Mouse (Mus musculus): Measurements from ENCODE around the gene Polr1b.

Gene Polr1b

DNA sequence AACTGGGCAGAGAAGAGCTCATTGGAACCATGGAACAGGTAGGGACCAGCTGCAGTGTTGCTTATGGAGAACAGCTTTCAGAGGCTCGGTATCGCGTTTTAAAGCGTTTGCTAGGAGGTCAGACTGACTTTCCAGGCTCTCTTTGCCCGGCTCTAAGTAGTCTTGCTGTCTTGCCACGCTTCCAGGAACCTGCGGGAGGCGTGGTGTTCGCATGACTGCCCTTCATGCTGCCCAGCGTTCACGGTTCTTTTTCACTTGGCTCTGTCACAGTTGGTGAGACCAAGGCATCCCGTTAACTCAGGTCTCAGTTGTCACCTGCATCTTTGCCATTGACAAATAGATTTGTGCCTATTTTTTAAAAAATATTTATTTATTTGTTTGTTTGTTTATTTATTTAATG, 17.3 kb downstream of the Polr1b start:
- no peak for DNase-seq

DNA sequence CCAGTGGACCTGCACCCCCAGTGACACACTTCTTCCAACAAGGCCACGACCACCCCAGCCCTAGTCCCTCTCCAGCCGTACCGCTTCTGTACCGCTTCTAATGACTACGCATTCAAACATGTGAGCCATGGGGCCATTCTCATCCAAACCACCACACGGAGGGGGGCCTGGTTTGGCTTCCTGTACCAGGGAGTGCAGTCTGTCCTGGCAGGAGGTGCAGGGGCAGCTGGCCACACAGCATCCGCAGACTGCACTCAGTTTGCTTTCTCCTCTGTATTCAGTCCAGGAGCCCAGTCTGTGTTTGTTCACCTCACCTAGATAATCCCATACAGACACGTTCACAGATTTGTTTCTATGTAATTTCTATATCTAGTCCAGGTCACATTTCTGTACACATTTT, 21.2 kb downstream of the Polr1b start:
- DNase-seq: no peak

DNA sequence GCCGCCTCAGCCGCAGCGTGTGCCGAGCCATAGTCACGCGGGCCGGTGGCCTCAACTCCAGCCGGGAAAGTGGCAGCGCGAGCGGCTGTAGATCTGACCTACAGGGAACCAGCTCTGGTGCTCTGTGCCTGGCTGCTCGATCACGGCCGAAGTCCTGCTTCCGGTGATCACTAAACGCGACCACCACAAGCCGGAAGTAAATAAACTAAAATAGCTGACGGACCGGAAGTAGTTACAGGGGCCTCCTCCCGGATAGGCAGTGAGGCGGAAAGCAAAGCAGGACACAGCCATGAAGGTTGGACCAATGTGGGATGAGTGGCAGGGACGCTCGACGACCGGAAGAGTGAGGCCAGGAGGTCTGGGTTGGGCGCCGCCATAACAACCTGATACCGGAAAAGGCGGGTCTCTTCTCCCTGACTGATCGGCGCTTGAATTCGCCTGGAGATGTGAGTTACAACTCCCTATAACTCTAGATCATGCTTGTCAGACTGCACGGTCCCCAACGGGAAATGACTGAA, 28.7 kb downstream of the Polr1b start, which contains the start of gene Chchd5:
TSS of gene Chchd5 (plus strand) at position 289 of the 518 bp plus-strand sequence.
- peak; percentile 79 for DNase-seq

DNA sequence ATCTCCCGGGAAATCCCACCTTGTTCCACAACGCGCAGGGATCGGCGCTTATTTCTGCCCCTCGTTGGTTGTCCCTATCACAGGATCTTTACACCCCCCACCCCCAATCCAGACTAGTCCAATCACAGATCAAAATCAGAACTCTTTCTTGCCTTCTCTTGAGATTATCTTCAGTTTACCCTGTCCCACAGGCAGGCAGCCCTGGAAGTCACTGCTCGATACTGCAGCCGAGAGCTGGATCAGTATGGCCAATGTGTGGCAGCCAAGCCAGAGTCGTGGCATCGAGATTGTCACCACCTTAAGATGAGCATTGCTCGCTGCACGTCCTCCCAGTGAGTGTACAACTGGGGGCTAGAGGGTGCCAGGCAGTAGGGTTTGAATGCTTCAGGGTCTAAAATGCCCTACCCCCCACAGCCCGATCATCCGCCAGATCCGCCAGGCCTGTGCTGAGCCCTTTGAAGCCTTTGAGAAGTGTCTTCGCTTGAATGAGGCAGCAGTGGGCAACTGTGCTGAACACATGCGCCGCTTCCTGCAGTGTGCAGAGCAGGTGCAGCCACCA, 29.3 kb downstream of the Polr1b start:
- no peak for DNase-seq

- DNase-seq: no peak
Measured at GRCm38 (mm10) chr2:129130776-129131175, 30.0 kb downstream of the Polr1b start.

DNA sequence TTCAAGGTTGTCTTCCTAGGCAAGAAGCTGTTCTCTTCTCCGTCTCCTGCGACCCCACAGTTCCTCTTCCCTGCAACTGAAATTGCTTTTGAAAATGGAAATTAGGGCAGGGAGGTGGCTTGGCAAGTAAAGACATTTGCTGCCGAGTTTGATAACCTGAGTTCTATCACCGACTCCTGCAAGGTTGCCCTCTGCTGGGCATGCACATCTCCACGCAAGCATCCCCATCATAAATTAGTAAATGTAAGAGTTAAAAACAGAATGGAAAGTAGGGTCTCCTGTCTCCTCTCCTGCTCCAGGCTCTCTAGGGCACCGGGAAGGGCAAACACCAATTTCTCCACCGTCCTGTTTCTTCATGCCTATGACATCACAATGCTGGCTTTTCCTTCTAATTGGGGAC, 31.4 kb downstream of the Polr1b start:
- DNase-seq: no peak

GRCm38 (mm10) chr2:129133006-129133805, 32.4 kb downstream of the Polr1b start:
- DNase-seq: no peak

DNA sequence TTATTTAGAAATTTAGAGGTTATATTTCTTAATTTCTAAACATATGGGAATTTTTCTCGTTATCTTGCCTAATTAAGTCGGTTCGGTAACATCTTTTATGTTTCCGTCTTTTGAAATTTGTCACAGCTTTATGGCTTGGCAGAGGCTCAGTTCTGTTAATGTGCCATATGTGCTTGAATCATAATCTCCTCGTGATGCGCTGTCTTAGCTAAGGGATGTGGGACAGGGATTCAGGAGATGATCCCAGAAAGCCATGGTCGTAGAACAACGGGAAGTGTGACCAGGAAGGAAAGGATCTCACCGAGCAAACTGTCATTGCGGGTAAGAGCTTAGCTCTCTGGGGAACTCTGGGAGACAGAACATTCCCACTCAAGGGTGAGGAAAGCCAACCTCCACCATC, 39.1 kb downstream of the Polr1b start:
- no peak for DNase-seq

DNA sequence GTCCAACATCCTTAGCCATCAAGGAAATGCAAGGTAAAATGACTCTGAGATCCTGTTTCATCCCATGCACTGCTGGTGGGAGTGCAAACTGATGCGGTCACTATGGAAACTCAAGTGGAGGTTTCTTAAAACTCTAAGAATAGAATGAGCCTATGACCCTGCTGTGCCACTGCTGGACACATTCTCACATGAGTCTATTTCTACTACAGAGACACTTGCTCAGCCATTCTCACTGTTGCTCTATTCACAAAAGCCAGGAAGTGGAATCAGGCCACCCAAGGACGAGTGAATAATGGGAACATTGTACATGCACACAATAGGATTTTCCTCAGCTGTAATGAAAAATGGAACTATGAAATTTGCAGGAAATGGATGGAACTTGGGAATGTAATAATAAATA, 48.0 kb downstream of the Polr1b start:
- DNase-seq: no peak

- DNase-seq: no peak
Measured at GRCm38 (mm10) chr2:129150386-129150785, 49.6 kb downstream of the Polr1b start.

DNA sequence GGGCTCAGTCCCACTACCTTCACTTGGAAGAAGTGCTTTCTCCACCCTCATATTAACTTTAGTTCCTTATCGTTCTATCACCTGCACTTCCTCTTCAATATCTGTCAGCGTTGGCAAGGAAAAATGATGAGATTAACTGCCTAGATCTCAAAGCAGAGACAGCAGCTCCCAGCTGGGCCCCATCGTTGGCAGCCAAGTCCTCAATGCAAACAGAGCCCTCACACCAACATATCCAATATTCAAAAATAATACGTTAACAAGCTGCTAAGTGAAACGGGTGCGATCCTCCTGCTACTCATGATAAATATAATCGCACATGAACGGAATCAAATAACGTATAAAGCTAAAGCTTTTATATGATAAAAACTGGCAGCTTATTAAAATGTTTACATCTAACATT, 50.3 kb downstream of the Polr1b start:
- no peak for DNase-seq

- DNase-seq: no peak
Measured at GRCm38 (mm10) chr2:129152751-129153150, 52.0 kb downstream of the Polr1b start.

DNA sequence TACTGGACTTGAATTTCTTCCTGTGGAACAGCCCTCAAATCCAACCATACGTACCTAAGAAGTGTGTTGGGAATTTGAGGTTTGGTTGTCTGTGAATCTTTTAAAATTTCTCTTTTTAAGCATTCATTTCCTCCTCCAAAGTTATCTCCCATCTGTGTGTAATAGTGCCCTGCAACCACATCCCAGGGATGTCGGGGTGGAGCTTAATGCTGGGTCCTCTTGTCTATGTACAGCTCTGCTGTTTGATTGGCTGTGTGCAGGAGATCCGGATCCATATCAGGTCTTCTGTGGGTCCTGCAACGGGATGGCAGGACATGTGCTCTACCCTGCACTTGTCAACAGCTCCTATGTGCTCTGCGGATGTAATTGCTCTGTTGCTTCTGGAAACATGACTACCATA, 64.0 kb downstream of the Polr1b start:
- no peak for DNase-seq

- DNase-seq: no peak
Measured at GRCm38 (mm10) chr2:129166466-129167463, 66.0 kb downstream of the Polr1b start.

DNA sequence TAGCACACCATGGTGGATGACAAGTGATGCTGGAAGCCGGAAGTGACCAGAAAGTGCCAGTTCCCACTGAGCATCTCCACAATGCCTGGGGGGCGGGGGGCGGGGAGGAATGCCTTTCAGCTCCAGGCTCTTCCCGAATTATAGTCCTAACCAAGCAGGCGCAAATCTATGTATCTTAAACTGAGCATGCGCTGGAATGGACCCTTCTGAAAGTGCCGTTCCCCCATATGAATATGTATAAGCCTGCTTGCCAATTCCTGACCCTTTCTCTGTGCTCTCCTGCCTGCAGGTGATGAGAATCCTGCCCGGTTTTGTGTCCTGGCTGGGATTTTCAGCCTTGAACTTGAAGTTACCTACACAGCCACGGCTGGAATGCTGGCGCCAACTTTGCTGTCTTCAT, 72.6 kb downstream of the Polr1b start:
- DNase-seq: no peak

- peak; percentile 19 for DNase-seq
Measured at GRCm38 (mm10) chr2:129174474-129174873, 73.7 kb downstream of the Polr1b start.

GRCm38 (mm10) chr2:129175636-129176035, 74.8 kb downstream of the Polr1b start:
- no peak for DNase-seq

All from right cerebral cortex, postnatal 4 days (tissue).